1 mouse cellular context compared by ENCODE assay signal in the genomic region with DNA sequence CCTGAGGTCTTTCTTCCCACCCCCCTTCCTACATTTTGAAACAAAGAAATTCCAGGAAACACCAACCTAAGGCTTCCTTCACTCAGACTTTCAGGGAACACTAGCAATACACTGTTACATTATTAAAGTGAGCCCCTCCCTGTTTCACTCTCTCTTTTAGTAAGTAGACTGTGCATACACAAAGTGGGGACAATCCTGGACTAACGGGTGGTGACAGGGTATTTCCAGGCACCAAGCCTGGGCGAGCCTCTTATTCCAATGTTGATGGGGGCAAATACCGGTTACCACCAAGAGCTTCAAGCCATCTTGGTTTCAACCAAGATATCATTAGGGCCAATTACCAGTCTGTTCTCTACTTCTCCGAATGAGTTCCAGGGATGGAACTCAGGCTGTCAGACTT.
TF ChIP-seq lines count a peak whose summit lies in the region.

No protein-coding gene starts in this region.

TF ChIP-seq in CH12.LX, 34 proteins besides CTCF, POLR2A, EP300 and RAD21 (continued from another document):
- no peak for TF ChIP-seq MXI1 (IDR thresholded peaks at IDR 0.05; ENCODE audit: low read depth, low read length)
- TF ChIP-seq ZC3H11A (IDR thresholded peaks at IDR 0.05; ENCODE audit: low read depth, low read length), result no peak
- TF ChIP-seq RCOR1 (conservative IDR thresholded peaks at IDR 0.05; ENCODE audit: low read depth, low read length), result 0 out of 2 replicates have a peak, but pooled peaks have one; percentile 50
- no peak for TF ChIP-seq POLR2AphosphoS2 (IDR thresholded peaks at IDR 0.05; ENCODE audit: low read depth, low read length)
- TF ChIP-seq JUND (conservative IDR thresholded peaks at IDR 0.05; ENCODE audit: low read depth, low read length), result peak; percentile 69; the same call in 1 of the 2 replicates
- peak; percentile 66 for TF ChIP-seq BHLHE40 (IDR thresholded peaks at IDR 0.05; ENCODE audit: low read depth, low read length)
- TF ChIP-seq MAFK (IDR thresholded peaks at IDR 0.05; ENCODE audit: insufficient replicate concordance, low read length), result no peak
- no peak for TF ChIP-seq USF1 (IDR thresholded peaks at IDR 0.05; ENCODE audit: low read depth, low read length)
- no peak for TF ChIP-seq GABPA (IDR thresholded peaks at IDR 0.05; ENCODE audit: insufficient replicate concordance, low read depth, low read length)
- TF ChIP-seq MYC (IDR thresholded peaks at IDR 0.05; ENCODE audit: low read depth, low read length), result peak; percentile 14; the same call in 1 of the 2 replicates
- TF ChIP-seq NELFE (IDR thresholded peaks at IDR 0.05; ENCODE audit: low read depth, low read length), result no peak
- TF ChIP-seq HCFC1 (IDR thresholded peaks at IDR 0.05; ENCODE audit: low read depth, low read length), result no peak
- TF ChIP-seq CHD2 (IDR thresholded peaks at IDR 0.05; ENCODE audit: low read length), result 0 out of 2 replicates have a peak, but pooled peaks have one; percentile 35
- TF ChIP-seq E2F4 (IDR thresholded peaks at IDR 0.05; ENCODE audit: insufficient replicate concordance, low read depth, low read length), result no peak
- TF ChIP-seq IRF4 (IDR thresholded peaks at IDR 0.05; ENCODE audit: low read depth, low read length), result peak; percentile 95
- no peak for TF ChIP-seq CHD1 (IDR thresholded peaks at IDR 0.05; ENCODE audit: low read depth, low read length)
- TF ChIP-seq SMC3 (IDR thresholded peaks at IDR 0.05; ENCODE audit: low read depth, low read length), result no peak
- no peak for TF ChIP-seq MAX (IDR thresholded peaks at IDR 0.05; ENCODE audit: low read length)
- TF ChIP-seq MEF2A (IDR thresholded peaks at IDR 0.05; ENCODE audit: borderline replicate concordance, low read depth, low read length), result peak; percentile 88
- TF ChIP-seq ETS1 (conservative IDR thresholded peaks at IDR 0.05; ENCODE audit: low read depth, low read length), result peak; percentile 82
